Mouse (Mus musculus): ENCODE results near the gene Olfr279. TPM values are rescaled to one million over a fixed set of nuclear protein-coding genes. Genes with fewer than 3 reads are reported as not detected.
A peak's percentile ranks its signal among the peaks of the same experiment; 100 is the strongest.
"Not testable (repeated sequence)": the region's sequence is repeated elsewhere in the genome, so short reads cannot be mapped to it uniquely, and the experiment has no call there.

The Olfr279 gene
- polyA plus RNA-seq, 1 experiment from 2014 or later: not detected

DNA sequence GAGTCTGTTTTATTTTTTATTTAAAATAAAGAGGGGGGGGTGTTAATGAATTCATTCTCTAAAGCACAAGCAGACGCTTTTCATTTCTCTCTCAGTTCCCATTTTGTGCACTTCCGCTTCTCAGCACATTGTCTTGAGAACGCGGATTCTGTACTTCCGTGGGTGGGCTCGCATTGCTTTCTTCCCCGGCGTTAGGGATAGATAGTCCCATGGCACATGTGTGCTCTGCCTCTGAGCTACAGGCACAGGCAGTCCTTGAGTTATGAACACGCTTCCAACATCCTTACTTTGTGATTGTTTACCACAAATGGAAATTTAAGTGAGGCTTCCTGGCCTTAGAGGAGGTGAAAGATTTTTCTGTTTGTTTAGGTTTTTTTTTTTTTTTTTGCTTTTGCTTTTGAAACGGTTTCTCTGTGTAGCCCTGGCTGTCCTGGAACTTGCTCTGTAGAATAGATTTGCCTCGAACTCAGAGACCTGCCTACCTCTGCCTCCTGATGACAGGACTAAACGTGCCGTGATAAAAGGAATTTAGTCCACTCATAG lies 19.3 kb downstream of the Olfr279 start:
- H3K27me3 ChIP-seq (replicated peaks): no peaks in the 10 kb centered on the region
- no peaks in the 10 kb centered on the region for H3K36me3 ChIP-seq
- H3K27ac ChIP-seq (ENCODE audit: poor library complexity, severe bottlenecking): no peak overlapping the region
- H3K4me1 ChIP-seq (replicated peaks): peaks cover 23% of the 10 kb centered on the region
- no peak for ATAC-seq (ENCODE audit: insufficient number of reproducible peaks, low FRiP score)
- H3K9me3 ChIP-seq (replicated peaks): no peaks in the 10 kb centered on the region
- H3K4me2 ChIP-seq: peak overlapping the region; percentile 66
- WGBS: 65% methylated on average over 13 of the region's 13 CpGs
- no peak overlapping the region for H3K4me3 ChIP-seq
- no peak overlapping the region for H3K9ac ChIP-seq

DNA sequence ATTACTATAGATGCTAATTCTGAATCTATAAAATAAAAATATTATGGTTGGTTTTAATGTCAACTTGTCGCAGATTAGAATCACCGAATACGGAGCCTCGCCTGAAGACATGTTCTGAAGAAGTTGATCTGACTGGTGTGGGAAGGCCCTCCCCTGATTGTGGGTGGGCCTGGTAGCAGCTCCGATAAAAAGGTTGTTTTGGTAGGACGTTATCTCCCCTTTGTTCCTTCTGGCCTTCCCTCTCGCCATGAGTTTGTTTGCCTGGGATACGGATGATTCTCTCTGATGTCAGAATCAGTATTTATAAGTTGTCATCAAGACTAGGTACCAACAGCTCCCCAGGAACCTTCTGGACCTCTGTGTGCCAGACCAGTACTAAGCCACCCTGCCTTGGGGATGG lies 20.0 kb downstream of the Olfr279 start:
- Histone ChIP-seq H3K27ac (ENCODE audit: poor library complexity, severe bottlenecking) (no peak overlapping the region), H3K27me3 (replicated peaks) (no peaks in the 10 kb centered on the region), H3K9me3 (replicated peaks) (no peaks in the 10 kb centered on the region), H3K9ac (no peak overlapping the region), H3K4me2 (peak overlapping the region; percentile 35; the same call in 1 of the 2 replicates), H3K4me1 (replicated peaks) (peaks cover 23% of the 10 kb centered on the region), H3K36me3 (no peaks in the 10 kb centered on the region), H3K4me3 (no peak overlapping the region)
- 33% methylated on average over 8 of the region's 8 CpGs for WGBS
- ATAC-seq (ENCODE audit: insufficient number of reproducible peaks, low FRiP score): no peak

DNA sequence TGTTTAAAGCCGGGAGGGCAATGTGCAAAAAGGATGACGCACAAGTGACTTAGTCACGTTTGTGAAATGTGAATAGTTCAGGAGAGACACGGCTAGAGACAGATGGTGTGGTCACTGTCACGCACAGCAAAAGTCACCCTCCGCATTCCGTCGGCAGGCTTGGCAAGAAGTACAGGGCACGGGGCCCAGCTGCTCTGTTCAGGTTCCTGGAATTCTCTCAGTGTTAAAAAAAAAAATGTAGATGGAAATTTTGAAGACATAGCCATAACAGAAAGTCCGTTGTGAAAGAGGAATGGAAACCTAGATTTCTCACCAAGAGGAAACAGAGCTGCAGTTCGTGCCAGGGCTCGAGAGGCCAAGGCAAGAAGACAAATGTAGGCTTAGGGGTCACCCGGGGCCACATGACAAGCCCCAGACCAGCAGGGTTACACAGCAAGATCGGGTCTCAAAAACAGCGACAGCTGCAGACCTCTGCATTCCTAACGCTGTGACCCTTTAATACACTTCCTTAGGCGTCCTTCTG lies 20.7 kb downstream of the Olfr279 start:
- no peak overlapping the region for H3K9ac ChIP-seq
- no peaks in the 10 kb centered on the region for H3K27me3 ChIP-seq (replicated peaks)
- peaks cover 23% of the 10 kb centered on the region for H3K4me1 ChIP-seq (replicated peaks)
- ATAC-seq (ENCODE audit: insufficient number of reproducible peaks, low FRiP score): no peak
- peaks cover 5% of the 10 kb centered on the region for H3K36me3 ChIP-seq
- H3K27ac ChIP-seq (ENCODE audit: poor library complexity, severe bottlenecking): no peak overlapping the region
- 31% methylated on average over 17 of the region's 17 CpGs for WGBS
- no peaks in the 10 kb centered on the region for H3K9me3 ChIP-seq (replicated peaks)
- peak overlapping the region; percentile 35 for H3K4me2 ChIP-seq
- no peak overlapping the region for H3K4me3 ChIP-seq

DNA sequence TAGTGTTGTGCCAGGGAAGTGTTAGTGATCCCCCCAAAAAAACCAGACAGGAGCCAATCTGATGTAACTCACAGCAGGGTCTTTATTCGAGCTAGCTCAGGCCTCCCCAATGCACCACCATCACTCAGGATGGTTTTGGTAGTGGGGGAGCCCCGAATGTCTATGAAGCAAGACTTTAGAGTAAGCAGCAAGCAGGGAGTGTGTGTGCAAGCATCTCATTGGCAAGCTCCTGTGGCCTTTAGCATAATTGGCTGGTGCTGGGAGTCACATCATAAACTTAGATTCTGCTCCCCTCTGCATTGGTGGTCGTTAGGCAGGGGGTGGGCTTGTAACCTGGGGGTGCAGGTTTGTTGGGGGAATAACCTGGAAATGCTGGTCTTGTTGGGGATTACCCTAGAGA lies 21.5 kb downstream of the Olfr279 start:
- not testable (repeated sequence) for H3K27ac ChIP-seq (ENCODE audit: poor library complexity, severe bottlenecking); H3K9ac ChIP-seq; H3K27me3 ChIP-seq (replicated peaks); H3K4me2 ChIP-seq; H3K9me3 ChIP-seq (replicated peaks); H3K4me3 ChIP-seq; ATAC-seq (ENCODE audit: insufficient number of reproducible peaks, low FRiP score)
- peaks cover 13% of the 10 kb centered on the region for H3K36me3 ChIP-seq
- peaks cover 23% of the 10 kb centered on the region for H3K4me1 ChIP-seq (replicated peaks)
- 75% methylated on average over 3 of the region's 3 CpGs for WGBS

DNA sequence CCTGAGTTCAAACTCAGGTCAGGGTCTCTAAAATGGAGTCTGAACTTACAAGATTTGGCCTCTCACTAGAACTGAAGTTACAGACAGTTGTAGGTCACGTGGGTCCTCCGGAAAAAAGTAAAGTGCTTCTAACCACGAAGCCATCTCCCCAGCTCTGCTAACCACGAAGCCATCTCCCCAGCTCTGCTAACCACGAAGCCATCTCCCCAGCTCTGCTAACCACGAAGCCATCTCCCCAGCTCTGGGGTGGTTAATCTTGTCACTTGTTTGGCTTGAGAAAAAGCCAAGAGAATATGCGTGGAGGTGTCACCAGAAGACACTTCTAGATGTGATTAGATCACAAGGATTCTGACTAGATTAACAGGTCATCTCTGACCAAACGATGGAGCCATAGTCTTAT lies 21.9 kb downstream of the Olfr279 start:
- ATAC-seq (ENCODE audit: insufficient number of reproducible peaks, low FRiP score): no peak
- H3K9ac ChIP-seq: no peak overlapping the region
- WGBS: 76% methylated on average over 8 of the region's 8 CpGs
- no peak overlapping the region for H3K27ac ChIP-seq (ENCODE audit: poor library complexity, severe bottlenecking)
- no peak overlapping the region for H3K4me3 ChIP-seq
- peaks cover 23% of the 10 kb centered on the region for H3K4me1 ChIP-seq (replicated peaks)
- H3K36me3 ChIP-seq: peaks cover 13% of the 10 kb centered on the region
- H3K4me2 ChIP-seq: no peak overlapping the region
- H3K9me3 ChIP-seq (replicated peaks): no peaks in the 10 kb centered on the region
- H3K27me3 ChIP-seq (replicated peaks): no peaks in the 10 kb centered on the region

DNA sequence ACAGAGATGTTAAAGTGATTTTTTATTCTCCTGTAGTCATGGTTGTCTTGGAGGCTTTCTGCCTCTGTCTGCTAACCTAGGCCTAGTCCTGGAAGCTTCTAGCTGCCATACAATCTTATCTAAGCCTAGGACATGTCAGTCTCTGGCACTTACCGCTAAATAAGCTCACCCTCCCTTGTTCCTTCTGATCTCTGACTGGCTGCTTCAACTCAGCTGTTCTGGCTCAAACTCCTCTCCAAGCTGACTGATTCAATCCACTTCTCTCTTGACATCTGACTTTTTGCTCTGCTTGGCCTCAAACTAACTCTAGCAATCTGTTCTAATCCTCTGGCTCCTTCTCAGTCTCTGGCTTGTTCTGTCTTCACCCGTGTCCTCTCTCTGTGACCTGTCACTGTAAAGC lies 22.6 kb downstream of the Olfr279 start:
- H3K9me3 ChIP-seq (replicated peaks); ATAC-seq (ENCODE audit: insufficient number of reproducible peaks, low FRiP score): not testable (repeated sequence)
- peaks cover 23% of the 10 kb centered on the region for H3K4me1 ChIP-seq (replicated peaks)

DNA sequence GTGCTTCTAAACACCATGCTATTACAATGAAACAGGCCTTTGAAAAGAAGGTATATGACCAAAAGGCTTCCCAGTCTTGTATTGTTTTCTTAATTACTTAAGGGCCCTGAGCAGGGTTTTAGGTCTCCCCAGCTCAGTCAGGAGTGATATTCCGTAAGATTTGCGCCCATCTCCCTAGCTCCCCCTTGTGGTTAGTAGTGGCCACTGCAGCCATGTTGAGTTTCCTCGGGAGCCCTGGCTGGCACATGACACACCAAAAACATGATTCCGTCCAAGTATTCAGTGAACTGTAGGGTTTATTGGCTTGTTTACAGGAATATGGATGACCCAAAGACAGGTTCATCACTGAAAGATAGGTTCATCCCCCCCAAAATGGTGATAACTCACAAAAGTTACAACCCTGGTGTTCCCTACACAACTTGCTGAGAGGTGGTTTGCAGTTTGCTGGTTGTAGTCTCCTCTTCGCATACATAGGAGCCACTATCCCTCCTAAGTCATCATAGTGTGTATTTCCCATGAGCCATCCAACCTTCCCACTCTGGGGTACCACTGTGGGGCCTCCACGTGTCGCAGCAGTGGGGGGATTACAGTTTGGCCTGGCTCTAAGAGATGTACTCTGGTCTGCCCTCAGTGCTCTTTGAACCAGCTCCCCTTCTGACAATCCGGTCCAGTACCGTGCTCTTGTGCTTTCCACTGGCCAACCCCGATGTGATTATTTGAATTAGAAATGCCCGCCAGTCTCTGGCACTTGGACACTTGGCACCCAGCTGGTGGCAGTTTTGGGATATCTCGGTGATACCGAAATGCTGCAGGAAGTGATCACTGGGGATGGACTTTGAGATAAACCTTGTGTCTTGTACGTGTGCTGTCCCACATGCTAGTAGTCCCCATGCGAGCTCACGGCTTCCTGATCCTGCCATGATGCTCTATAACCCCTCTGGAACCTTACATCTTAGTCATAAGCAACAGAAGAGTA lies 25.5 kb downstream of the Olfr279 start:
- Histone ChIP-seq H3K9me3 (replicated peaks) (no peaks in the 10 kb centered on the region), H3K4me3 (no peak overlapping the region), H3K4me2 (no peak overlapping the region), H3K9ac (no peak overlapping the region), H3K27me3 (replicated peaks) (no peaks in the 10 kb centered on the region), H3K36me3 (peaks cover 47% of the 10 kb centered on the region), H3K27ac (ENCODE audit: poor library complexity, severe bottlenecking) (no peak overlapping the region), H3K4me1 (replicated peaks) (peaks cover 7% of the 10 kb centered on the region)
- no peak for ATAC-seq (ENCODE audit: insufficient number of reproducible peaks, low FRiP score)
- WGBS: 72% methylated on average over 16 of the region's 16 CpGs

More for the DNA sequence above, 22.6 kb downstream of the Olfr279 start:
- not testable (repeated sequence) for H3K9ac ChIP-seq; H3K4me3 ChIP-seq; H3K27me3 ChIP-seq (replicated peaks); H3K4me2 ChIP-seq; H3K27ac ChIP-seq (ENCODE audit: poor library complexity, severe bottlenecking)
- 46% methylated on average over 2 of the region's 2 CpGs for WGBS
- peaks cover 18% of the 10 kb centered on the region for H3K36me3 ChIP-seq

DNA sequence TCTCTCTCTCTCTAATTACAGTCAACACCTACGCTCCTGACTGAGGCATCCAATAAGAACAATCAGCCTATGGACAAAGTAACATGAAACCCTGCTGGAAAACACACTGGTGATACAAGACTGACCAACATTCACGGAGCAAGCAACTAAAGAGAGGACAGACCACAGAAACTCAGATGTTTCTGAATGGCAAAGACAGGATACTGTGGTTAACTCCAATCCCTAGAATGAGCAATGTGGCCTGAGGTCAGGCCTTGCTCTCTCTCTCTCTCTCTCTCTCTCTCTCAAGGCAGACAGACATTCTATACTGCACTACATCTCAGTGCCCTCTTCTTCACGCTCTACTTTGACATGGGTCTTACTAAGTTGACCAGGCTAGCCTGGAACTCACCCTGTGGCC lies 29.0 kb downstream of the Olfr279 start:
- Histone ChIP-seq H3K9me3 (replicated peaks) (no peaks in the 10 kb centered on the region), H3K4me2 (no peak overlapping the region), H3K27ac (ENCODE audit: poor library complexity, severe bottlenecking) (no peak overlapping the region), H3K9ac (no peak overlapping the region), H3K27me3 (replicated peaks) (no peaks in the 10 kb centered on the region), H3K4me1 (replicated peaks) (no peaks in the 10 kb centered on the region; the same call in 1 of the 2 replicates), H3K4me3 (no peak overlapping the region), H3K36me3 (peaks cover 76% of the 10 kb centered on the region)
- no peak for ATAC-seq (ENCODE audit: insufficient number of reproducible peaks, low FRiP score)
- WGBS: 93% methylated on average over 3 of the region's 3 CpGs

DNA sequence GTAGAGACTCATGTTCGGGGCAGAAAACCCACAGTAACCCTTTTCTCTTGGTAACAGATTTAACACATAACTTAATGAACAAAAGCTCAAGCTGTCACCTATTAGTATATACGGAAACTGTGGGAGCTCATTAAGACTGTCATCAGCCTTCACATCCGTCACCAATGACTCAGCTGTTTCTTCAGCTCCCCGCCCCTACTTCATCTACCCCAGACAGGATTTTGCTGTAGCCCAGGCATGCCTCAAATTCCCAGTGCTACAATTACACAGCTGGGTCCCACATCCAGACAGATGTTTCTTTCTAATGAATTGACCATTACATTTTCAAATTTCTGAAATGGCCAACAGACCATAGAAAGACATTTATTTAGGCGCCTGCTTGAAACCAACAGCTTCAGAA lies 33.9 kb downstream of the Olfr279 start:
- 60% methylated on average over 5 of the region's 5 CpGs for WGBS
- Histone ChIP-seq H3K9ac (no peak overlapping the region), H3K4me3 (no peak overlapping the region), H3K27me3 (replicated peaks) (no peaks in the 10 kb centered on the region), H3K9me3 (replicated peaks) (no peaks in the 10 kb centered on the region), H3K27ac (ENCODE audit: poor library complexity, severe bottlenecking) (no peak overlapping the region), H3K36me3 (peaks cover 86% of the 10 kb centered on the region), H3K4me1 (replicated peaks) (peaks cover 2% of the 10 kb centered on the region; the same call in 1 of the 2 replicates), H3K4me2 (no peak overlapping the region)
- 0 out of 2 replicates have a peak, but pooled peaks have one; percentile 73 for ATAC-seq (ENCODE audit: insufficient number of reproducible peaks, low FRiP score)

DNA sequence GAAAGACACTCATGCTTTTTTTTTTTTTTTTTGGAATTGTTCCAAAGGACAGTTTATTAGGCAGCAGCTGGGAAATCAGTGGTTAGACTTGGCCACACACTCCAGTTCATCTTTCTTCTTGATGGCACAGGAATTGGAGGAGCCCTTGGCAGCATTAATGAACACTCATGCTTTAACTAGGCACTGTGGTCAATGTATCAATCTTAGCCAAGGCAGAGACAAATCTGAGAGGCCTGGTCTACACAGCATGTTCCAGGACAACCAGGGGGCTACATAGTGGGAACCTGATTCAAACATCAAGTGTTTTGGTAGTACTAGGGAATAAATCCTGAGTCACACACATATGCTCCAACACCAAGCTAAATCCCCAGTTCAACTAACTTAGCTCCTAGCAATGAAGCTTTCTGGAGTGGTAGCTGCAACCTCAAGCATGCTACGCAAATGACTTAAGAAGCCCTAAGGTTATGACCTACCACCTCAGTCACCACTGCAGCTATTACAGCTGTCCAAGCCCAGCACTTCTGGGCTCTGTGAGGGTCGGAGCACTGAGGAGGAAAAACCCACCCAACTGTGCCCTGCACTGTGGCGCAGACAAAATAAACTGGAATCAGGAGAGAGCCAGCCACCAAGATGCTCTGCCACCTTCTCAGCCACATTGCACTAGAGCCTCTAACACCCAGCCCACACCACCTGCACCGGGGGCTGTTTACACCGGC lies 35.0 kb downstream of the Olfr279 start:
- Histone ChIP-seq H3K36me3 (peaks cover 83% of the 10 kb centered on the region), H3K4me2 (no peak overlapping the region), H3K4me3 (no peak overlapping the region), H3K9ac (no peak overlapping the region), H3K27me3 (replicated peaks) (no peaks in the 10 kb centered on the region), H3K4me1 (replicated peaks) (peaks cover 3% of the 10 kb centered on the region), H3K27ac (ENCODE audit: poor library complexity, severe bottlenecking) (no peak overlapping the region), H3K9me3 (replicated peaks) (no peaks in the 10 kb centered on the region)
- ATAC-seq (ENCODE audit: insufficient number of reproducible peaks, low FRiP score): no peak
- WGBS: 96% methylated on average over 5 of the region's 5 CpGs

DNA sequence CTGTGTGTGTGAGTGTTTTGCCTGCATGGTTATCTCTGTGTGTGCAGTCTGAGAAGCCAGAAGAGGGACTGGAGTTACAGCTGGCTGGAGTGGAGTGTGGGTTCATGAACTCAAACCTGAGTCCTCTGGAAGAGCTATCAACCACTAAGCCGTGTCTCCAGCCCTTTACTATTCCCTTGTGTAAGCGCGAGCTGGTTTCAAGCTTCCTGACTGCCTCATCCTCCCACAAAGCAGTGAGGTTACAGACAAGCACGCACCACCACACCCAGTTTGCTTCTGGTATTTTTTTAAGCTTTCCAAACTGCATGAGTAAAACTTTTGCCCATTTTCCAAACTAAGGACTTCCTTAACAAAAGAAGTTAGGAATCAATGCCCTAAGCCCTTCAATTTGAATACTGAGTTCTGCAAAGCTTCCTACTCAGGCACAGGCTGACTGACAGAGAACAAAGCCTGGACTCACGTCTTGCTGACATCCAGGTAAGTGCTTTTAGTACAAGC lies 35.9 kb downstream of the Olfr279 start:
- Histone ChIP-seq H3K4me2 (no peak overlapping the region), H3K9me3 (replicated peaks) (no peaks in the 10 kb centered on the region), H3K4me3 (no peak overlapping the region), H3K27ac (ENCODE audit: poor library complexity, severe bottlenecking) (no peak overlapping the region), H3K27me3 (replicated peaks) (no peaks in the 10 kb centered on the region), H3K9ac (no peak overlapping the region), H3K4me1 (replicated peaks) (peaks cover 11% of the 10 kb centered on the region), H3K36me3 (peaks cover 74% of the 10 kb centered on the region)
- no peak for ATAC-seq (ENCODE audit: insufficient number of reproducible peaks, low FRiP score)
- 88% methylated on average over 5 of the region's 5 CpGs for WGBS
